Mouse (Mus musculus) thymus, adult 18-20 months (tissue): ENCODE measurements around the gene Zic4.

ENCODE experiments used
- DNase-seq, 2 experiments: peaks; one replicate each; pipeline ENCODE4 v3.0.0; 2022; ENCODE audit warnings: mixed read lengths in 2 of 2

The Zic4 gene

DNA sequence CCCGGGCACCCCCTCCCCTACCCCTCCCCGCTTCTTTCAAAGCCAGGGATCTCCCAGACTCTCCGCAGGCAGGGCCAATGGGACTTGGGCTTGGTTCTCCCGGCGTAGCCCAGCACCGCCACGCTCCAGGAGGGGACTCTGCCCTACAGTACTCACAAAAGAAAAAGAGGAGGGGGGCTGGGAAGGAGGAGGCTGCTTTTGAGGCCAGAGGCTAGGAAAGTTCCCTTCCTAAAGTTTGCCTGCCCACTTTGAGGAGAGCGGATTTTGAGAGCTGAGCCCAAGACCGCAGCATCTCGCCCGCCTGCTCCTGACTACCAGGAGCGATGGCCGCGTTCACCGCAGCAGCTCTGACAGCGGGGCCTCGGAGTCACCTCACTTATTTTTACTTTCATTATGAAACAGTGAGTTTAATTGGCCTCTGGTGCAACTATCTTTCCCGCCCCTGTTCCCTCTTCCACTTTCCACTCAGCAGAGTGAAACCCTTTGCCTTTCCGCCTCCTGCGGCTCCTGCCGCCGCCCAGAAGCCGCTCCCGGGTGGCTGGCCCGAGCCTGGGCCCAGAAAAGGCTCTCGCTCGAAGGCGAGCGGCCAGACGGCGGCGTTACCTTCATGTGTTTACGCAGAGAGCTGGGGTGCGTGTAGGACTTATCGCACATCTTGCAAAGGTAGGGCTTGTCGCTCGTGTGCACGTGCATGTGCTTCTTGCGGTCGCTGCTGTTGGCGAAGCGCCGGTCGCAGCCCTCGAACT, at the start of gene Zic4:
Zic4 (plus strand) TSS at position 558 of the 746 bp plus-strand sequence.
- no peak for DNase-seq

DNA sequence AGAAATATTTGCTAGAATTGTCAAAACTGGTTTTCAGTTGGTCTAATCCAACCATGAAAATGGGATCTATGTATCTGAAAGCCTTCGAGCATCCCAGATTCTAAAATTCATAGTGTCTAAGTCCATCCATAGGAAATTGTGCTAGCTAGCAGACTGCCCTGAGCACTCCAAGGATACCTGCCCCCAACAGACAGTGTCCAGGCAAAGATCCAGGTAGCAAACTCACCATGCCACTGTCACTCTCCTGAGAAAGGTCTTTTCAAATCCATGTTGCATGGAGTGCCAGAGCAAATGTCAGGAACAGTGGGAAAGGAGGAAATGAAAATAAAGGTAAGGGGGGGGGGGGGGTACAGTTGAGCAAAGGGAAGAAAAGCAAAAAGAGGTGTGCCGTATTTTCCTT, 14.6 kb upstream of the Zic4 start:
- no peak for DNase-seq

DNA sequence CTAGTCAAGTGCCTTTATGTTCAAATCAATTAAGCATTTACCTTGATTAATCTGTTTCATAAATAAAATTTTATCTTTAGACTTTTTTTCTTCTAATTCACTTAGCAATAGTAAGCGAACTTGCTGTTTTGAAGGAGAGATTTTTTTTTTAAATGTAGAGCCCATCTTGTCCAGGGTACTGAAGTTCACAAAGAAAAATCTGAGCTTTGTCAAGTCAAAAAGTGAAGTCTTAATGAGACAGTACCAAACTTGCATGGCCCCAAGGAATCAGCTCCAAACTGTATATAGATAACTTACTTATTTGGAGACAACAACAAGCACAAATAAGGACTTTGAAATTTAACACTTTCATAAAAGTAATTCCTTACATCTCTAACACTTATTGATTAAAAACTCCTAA, 13.5 kb upstream of the Zic4 start:
- no peak for DNase-seq

DNA sequence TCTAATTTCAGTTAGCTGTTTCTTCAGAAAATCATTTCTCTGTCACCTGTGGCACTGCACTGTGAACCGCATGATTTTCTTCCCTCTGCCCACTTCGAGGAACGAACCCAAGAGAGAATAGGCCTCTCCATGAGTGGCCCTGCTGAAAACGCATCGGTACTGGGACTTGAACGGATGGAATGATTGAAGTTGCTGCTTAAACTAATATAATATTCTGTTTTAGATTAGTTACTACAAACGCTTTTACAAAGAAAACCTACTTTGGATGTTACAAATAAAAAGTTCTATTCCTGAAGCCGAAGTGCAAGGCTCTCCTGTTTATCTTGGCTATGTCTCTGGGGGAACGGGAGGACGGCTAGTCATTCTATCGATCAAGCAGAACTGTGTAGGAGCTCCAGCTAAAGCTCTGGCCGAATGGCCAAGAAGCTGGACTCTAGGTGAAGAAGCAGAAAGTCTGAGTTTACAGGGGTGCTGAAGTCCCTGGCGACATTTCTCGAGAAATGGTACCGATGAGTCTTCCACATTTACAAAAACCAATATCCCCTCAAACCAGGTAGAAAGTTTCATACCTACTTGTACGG, 11.9 kb upstream of the Zic4 start:
- DNase-seq, result no peak

DNA sequence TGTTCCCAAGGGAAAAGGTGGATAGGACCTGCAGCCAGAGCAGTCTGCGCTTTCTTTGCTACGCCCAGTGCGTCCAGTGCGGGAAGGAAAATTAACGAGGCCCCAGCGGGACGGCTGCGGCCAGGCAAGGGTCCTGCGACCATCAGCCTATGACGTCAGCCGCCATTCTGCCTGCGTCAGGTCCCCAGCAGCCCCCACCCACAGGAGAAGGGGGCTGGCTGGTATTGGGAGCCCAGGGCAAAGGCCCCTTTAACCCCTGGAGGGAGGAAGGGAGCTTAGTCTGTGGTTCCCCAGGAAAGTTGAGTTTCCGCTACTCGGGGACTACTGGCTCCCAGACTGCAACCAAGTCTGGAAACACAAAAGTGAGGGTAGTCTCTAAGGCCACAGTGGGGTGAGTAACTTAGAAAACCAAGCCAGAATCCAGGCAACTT, 11.3 kb upstream of the Zic4 start:
- no peak for DNase-seq

DNA sequence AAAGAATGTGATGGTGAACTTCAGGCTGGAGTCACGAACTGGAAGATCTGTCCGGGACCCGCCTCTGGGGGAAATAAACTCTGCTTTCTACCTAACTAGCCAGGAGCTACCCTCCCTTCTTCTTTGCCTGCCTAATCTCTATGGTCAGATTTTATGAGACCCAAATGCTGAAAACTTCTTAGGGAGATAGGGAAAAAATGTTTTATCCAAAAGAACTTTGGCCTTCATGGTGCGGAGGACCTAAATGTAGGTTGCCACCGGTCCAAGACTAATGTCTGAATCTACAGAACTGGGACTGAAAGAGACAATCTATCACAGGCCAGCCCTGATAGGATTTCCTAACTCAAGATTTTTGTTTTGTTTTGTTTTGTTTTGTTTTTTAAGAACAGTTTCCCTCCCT, 10.9 kb upstream of the Zic4 start:
- no peak for DNase-seq

DNA sequence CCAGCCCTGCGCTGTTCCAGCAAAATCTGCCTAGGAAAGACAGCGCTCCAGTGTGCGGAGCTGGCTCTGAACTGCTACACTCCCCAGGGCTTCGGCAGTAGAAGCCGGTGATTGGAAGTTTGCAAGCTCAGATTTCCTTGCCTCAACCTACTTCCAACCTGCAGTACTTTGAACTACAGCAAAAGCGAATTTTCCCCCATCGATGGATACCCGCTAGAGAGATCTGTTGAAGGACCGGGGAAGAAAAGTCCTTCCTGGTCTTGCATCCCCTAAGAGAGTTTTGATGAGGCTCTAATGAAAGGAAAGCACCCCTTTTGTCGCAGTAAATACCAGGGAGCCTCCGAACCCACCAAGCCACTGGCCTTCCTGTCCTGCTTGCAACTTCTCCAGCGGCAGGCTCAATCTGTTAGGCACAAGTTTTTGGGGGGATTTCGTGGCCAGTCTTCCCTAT, 10.2 kb upstream of the Zic4 start:
- no peak for DNase-seq

DNA sequence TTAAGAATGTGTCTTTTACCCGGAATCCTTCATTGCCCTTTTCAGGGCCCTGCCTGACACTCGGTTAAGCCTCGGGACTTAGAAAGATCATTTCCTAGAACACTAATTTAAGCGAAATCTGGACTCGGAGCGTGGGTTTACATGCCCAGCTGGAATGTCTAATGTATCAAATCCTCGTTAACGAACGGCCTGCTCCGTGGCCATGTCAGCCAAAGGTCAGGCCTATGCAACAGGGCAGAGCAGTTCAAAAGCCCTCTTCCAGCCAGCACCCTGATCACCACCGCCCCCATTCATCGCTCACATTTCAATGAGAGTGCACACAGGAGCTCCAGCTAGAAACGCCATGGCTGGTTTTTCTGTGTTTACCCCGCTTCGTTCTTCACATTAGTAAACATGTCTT, 9.4 kb upstream of the Zic4 start:
- DNase-seq, result no peak

DNA sequence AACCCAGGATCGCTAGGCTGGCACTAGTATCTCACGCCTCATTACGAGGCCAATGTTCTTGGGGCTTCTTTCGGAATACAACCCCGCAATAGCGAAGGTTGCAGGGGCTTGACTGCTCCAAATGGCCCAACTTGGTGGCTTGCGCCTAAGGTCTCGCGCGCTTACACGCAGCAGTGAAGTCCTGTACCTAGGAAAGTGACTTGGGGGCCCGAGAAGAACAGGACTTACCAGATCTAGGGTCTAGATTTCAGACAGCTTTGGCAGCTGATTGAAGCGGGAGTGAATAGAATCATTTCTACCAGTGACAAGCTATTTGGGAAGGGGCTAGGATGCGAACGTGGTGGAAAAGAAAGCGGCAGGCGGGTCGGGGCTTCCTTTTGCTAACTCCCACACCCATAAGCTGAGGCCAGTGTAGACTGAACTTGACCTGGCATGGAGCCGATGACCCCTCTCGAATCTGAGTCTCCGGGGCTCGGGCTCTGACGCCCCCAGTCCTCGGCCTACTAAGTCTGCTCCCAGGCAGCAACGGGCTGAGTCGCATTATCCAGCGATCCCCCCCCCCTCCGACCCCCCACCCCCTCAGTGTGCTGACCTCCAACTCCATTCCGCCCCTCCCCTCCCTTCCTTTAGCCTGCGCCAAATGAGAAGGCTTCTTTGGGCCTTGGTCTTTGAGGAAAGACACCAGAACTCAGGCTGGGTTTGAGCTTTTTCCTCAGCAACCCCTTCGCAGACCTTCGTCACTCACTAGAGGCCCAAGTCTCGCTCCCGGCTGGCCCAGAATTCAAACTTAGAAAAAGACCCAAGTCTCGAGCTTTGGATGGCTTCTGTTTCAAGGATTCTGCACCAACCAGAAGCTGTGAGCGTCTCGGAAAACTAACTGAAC, 8.4 kb upstream of the Zic4 start:
- DNase-seq, result no peak

DNA sequence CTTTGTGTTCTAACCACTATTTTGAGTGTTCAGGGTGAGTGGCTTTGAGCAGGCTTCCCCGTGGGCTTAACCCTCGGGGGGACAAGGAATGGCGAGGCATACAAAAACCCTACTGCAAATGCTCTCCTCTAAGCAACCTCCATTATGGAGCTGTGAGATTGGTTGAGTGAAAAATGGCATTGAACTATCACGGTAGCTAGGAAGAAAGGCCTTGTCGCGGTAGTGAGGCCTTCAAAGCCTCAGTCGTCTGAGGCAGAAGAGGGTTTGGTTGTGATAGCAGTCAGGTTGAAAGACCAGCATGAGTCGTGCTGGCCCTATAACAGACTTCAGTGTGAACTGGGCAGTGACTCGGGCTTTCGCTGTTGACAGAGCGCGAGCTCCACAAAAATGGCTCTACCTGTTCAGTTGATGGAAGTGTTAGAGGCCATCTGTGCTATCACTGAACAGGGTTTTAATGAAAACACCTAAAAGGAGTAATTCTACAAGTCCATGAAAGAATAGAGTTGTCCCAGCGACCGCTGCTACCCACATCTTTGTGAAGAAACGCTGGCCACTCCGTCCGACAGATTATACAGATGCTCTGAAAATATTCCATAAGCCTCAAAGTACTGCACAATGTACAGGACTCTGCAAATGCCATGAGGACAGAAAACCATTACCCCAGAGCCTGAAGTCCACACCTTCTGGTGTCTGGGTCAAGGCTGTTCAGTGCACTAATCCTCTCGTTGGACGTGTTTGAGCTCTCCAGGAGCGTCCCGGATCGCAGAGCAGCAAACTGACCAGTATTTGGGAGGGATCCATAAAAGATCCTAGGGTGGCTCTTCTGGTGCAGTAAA, 7.6 kb upstream of the Zic4 start:
- no peak for DNase-seq

DNA sequence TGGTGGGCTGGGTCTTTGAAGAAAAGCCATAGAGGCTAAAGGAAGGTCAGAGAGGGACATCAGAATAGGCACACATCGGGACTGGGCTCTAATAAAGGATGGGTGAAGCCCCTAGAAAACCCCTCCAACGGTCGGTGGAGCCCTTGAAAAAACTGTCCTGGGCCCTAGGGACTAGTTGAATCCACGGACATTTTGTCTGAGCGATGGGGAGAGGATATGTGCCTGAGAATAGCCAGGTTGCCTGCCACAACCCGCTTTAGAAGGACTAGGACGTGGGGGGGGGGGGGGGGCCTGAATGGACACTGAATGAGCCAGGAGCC, 7.0 kb upstream of the Zic4 start:
- no peak for DNase-seq

DNA sequence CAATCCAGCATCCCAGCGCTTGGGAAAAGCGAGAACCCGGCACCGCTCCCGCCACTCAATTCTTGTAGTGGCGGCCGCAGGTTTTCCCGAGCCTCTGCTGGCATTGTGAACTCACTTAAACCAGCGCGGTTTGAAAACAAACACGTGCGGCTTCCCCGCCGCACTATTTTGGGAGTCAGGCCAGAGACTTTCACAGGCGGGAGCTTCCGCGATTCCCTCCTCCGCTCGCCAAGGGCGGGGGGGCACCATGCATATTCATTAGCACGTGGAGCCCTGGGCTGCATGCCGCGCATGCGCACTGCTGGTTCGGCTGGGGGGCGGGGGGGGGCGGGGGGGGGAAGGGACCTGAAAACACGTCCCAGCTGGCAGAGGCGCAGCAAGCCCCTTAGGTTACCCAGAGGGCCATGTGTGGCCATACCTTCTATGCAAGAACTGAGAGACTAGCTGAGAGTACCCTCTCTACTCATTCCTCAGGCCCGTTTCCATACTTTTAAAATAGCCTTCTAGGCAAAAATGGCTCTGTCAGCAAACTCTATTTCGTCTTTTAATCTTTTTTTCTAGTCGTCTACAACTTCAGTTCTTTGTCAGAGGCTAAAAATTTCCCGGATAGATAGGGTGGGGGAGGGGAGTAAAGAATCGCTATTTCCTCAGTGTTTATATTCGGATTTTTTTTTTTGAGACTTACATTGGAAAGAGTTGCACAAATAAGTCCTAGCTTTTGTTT, 6.4 kb upstream of the Zic4 start:
- no peak for DNase-seq

DNA sequence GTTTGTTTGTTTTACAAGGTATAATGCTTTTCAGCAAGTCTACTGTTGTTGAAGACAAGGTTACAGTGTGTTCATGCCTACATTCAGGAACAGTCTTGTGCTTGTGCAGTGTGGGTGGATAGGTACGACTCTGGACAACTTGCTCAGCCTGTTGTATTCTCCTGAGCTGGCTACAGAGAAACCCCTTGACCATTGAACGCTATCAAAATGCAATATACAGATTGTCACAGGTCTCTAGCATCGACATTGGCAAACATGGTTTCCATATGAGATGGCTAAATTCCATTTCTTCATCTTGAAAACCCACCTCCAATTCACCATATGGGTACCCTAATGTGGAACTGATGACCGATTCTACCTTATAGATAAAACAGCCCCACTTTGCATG, 5.9 kb upstream of the Zic4 start:
- no peak for DNase-seq

DNA sequence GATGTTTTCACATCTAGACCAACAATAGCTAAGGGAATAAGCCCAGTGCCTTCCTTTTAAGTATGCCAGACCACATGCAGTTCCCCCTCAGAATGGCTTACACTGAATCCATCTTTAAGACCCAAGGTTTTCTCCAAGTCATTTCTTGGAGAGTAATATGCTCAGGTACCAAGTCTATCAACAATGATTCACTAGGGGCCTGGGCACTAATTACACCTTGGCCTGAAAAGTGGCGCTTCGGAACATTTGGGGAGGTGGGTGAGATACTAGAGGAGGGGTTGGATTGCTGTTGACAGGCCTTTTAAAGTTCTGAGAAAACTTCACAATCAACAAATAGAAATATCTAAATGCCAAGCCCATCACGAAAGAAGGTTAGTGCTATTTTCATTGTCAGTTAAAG, 4.9 kb upstream of the Zic4 start:
- DNase-seq, result no peak

DNA sequence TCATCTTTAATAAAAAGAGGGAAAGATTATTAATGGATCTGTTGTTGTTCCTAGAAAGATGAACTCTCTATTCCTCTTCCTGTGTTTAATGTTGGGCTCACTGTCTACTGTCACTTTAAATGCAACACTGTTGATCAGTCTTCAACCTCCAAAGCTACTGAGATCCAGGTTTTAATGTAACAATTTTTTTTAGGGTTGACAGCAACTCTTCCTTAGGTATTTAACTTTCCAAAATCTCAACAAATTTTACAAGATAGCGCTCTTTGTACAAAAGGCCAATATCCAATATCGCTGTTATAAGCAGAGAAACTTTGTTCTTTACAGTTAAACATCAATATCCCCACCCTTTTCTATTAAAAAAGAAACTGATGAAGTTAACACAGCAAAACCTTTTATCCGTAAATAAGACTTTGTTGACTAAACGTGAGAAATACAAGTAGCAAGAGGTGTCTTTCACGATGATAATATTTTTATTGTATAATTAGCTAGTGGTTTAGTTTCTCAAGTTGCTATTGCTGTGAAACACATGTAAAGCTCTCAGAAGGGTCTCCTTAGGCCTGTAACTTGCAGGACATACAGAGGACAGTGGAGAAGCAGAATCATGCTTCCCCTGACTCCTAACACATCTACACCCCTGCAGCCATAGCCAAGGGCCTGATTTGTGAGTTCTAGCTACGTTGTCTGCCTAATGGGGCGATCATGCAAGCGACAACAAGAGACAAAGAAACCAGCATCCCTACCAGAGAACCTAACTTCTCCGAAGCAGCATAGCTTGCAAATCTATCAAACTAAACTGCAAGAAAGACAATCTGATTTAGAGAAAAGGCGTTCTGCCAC, 3.1 kb upstream of the Zic4 start:
- no peak for DNase-seq

DNA sequence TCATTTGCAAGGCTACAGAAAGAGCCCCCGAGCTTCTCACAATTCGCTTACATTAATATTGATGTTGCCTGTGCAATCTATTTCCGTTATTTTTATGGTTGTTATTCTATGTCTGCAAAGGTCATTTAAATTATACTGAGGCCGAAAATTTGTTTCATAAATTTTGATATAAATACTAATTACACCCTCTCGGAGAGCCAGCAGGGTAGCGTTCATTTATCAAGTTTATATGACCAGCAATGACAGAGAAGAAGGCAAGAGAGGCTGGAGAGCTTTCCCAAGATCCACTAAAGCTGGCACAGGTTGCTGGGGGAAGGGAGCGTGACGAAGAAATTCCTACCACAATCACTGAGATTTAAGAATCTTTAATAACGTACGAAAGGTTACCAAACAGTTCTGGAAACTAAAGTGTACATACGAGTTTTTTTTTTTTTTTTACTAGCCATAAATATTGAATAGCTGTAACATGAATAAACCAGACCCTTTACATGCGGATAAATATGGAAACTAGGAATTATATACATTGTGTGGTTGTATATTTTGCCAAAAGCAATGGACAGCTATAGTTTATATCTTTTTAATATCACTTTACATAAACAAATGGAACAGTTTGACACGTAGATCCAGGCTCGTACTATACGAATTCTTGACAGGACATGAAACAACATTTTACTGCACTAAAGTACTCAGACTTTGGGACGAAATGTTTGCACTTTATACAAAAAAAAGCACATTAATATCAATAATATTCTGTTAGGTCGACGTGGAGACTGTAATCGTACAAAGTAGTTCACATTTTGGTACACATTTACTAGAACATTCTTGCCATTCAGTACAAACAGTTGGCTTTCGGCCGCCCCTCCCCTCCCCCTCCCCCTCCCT, 1.8 kb upstream of the Zic4 start:
- no peak for DNase-seq

DNA sequence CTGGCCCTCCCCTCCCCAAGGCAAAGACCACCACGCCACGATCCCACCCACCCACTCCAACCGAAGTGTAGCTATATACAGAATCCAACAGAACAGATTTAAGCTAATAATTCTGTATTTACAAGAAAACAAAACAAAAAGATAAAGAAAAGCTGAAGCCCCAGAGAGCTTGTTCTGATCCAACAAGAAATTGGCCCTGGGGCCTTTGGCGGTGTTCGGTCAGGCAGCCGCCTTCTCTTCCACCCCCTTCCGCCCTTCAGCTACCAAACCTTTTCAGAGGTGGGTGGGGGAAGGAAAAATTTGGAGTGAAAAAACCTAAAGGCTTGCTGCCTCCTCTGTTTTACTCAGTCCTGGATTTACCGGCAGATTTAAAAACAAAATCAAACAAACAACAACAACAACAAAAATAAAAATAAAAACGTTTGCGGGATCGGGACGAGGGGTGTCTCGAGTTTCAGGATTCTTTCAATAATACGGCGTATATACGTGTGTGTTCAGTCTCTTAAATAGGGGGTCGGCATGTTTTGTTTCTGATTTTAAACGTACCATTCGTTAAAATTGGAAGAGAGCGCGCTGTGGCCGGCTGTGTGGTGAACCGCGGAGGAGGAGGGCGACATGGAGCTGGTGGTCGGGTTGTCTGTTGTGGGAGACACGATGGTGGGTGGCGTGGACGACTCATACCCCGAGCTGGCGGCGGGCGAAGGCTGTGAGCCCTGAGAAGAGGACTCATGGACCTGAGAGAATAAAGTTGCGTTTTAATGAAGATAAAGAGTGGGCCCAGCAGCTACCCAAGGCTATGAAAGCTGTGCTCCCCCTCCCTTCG, 969 bp upstream of the Zic4 start:
- no peak for DNase-seq

DNA sequence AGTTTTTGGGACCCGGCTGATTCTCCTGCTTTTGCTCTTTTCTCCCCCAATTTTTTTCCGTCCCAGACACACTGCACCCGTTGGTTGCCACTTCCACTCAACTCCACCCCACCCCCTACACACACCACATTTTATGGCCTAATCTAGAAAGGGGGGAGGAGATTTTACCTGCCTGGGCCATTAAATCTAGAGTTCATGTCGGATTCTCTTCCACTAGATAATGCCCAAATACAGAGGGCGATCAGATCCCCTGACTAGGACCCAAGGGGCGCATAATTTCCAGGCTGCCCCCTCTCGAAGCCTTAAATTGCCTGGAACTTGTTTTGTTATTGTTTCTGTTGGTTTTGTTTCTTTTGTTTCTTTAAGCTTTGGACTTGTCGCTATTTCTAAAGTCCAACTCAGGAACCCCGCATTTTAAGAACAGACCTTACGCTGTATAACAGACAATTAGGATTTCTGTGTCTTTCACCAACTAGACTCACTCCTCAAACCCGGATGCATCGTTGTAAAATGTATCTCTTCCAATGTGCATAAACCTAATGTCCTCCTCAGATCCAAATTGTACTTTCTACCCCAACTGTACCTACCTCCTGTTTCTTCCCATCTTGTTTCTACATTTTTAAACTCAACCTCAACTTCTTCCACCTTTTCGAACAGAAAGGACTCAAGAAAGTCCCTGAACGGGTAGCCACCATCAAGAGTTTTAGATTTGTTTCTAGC, 958 bp downstream of the Zic4 start:
- DNase-seq, result no peak

DNA sequence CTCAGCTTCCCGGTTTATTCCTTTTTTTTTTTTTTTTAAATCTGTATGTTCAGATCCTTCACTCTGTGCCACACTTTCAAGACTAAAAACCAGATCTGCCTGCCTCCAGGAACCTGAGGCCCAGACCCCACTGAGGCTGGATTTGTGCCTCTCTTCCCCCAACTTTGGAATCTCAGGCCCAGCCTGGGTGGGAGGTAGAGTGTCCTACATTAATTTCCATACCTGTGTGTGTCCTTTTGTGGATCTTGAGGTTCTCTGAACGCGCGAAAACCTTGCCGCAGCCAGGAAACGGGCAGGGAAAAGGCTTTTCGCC, 1.6 kb downstream of the Zic4 start:
- no peak for DNase-seq
